Mouse (Mus musculus) layer of hippocampus, postnatal 25 days (tissue): ENCODE data around the gene Slit1. TPM values are rescaled to one million over a fixed set of nuclear protein-coding genes. Genes with fewer than 3 reads are reported as not detected.

Experiments
- DNase-seq, 2 experiments: peaks; one replicate each; pipeline ENCODE4 v3.0.0; 2022; ENCODE audit warnings: mixed read lengths in 2 of 2, low spot score in 1 of 2; ENCODE audit errors: extremely low spot score in 1 of 2
- total RNA-seq, 2 experiments: library from RNA; stranded (reverse); gene quantifications; 2 replicates each; pipeline ENCODE4 v1.2.3; 2021

The Slit1 gene
- total RNA-seq, 2 experiments from 2014 or later = 180 to 224 TPM

GRCm38 (mm10) chr19:41613325-41614087, 130.0 kb downstream of the Slit1 start:
- DNase-seq = no peak

GRCm38 (mm10) chr19:41611683-41612082, 131.8 kb downstream of the Slit1 start:
- DNase-seq = no peak

- DNase-seq = no peak
Observed at GRCm38 (mm10) chr19:41606208-41606987, 137.1 kb downstream of the Slit1 start.

GRCm38 (mm10) chr19:41600647-41601046, 142.8 kb downstream of the Slit1 start:
- no peak for DNase-seq

GRCm38 (mm10) chr19:41597170-41597894, 146.1 kb downstream of the Slit1 start:
- no peak for DNase-seq

- DNase-seq = no peak
Observed at GRCm38 (mm10) chr19:41591808-41592207, 151.7 kb downstream of the Slit1 start.

GRCm38 (mm10) chr19:41589681-41590080, 153.8 kb downstream of the Slit1 start:
- DNase-seq = no peak

GRCm38 (mm10) chr19:41589026-41589425, 154.4 kb downstream of the Slit1 start:
- DNase-seq = no peak

GRCm38 (mm10) chr19:41587431-41588222, 155.8 kb downstream of the Slit1 start:
- DNase-seq = no peak

- no peak for DNase-seq
Observed at GRCm38 (mm10) chr19:41586752-41587151, 156.7 kb downstream of the Slit1 start.

GRCm38 (mm10) chr19:41582918-41583514, 160.4 kb downstream of the Slit1 start:
- DNase-seq = no peak

- DNase-seq = no peak
Observed at GRCm38 (mm10) chr19:41581706-41582420, 161.6 kb downstream of the Slit1 start, which contains the start of gene Gm340. TSS of gene Gm340 (plus strand) at chr19:41582370.

- DNase-seq = no peak
Observed at GRCm38 (mm10) chr19:41579311-41579920, 164.0 kb downstream of the Slit1 start.

- DNase-seq = no peak
Observed at GRCm38 (mm10) chr19:41577576-41577975, 165.9 kb downstream of the Slit1 start.

GRCm38 (mm10) chr19:41573700-41574099, 169.8 kb downstream of the Slit1 start:
- no peak for DNase-seq

- DNase-seq = no peak
Observed at GRCm38 (mm10) chr19:41568791-41569190, 174.7 kb downstream of the Slit1 start.

GRCm38 (mm10) chr19:41560856-41561255, 182.6 kb downstream of the Slit1 start:
- DNase-seq = no peak

- no peak for DNase-seq
Observed at GRCm38 (mm10) chr19:41558891-41559486, 184.5 kb downstream of the Slit1 start.
